ENCODE assay signal across 7 mouse cellular contexts in genomic region chr7:92560986-92561876, GRCm38 (mm10). TPM values are rescaled to one million over a fixed set of nuclear protein-coding genes. Genes with fewer than 3 reads are reported as not detected.
DNase-seq lines count a peak whose midpoint lies in the region; ATAC-seq and TF ChIP-seq lines count a peak whose summit lies in the region.

Gene Ccdc90b, plus strand, starts transcription at chr7:92561149.

- H3K79me2 ChIP-seq in heart, adult 2 months (replicated peaks; ENCODE audit: control insufficient read depth, insufficient read depth, low read length), result no peaks in the 10 kb centered on the region

- H3K36me3 ChIP-seq in embryonic facial prominence, embryonic 15.5 days, result 0 out of 2 replicates have a peak, but pooled peaks cover 3% of the 10 kb centered on the region
- 0 out of 2 replicates have a peak, but pooled peaks cover 3% of the 10 kb centered on the region for H3K36me3 ChIP-seq in heart, adult 2 months (ENCODE audit: control insufficient read depth, insufficient read depth, low read length)
- no peaks in the 10 kb centered on the region for H3K36me3 ChIP-seq in kidney, adult 2 months (ENCODE audit: control insufficient read depth, insufficient read depth, low read length)
- no peaks in the 10 kb centered on the region for H3K36me3 ChIP-seq in limb, embryonic 11.5 days (ENCODE audit: control insufficient read depth, insufficient read depth, low read length)
- peaks cover 8% of the 10 kb centered on the region; the same call in 1 of the 2 replicates for H3K36me3 ChIP-seq in midbrain, embryonic 13.5 days
- H3K36me3 ChIP-seq in small intestine, adult 2 months (ENCODE audit: control insufficient read depth, insufficient read depth, low read length), result no peaks in the 10 kb centered on the region

- peak; percentile 90 to 93 for DNase-seq in heart, adult 2 months
- peak; percentile 96 for DNase-seq in kidney, adult 2 months
- DNase-seq in limb, embryonic 11.5 days (ENCODE audit: low spot score), result peak; percentile 92

- under 1% methylated on average over 60 of the region's 60 CpGs for WGBS in embryonic facial prominence, embryonic 15.5 days
- under 1% methylated on average over 60 of the region's 60 CpGs for WGBS in heart, adult 2 months
- WGBS in kidney, adult 2 months, result under 1% methylated on average over 60 of the region's 60 CpGs
- under 1% methylated on average over 60 of the region's 60 CpGs for WGBS in limb, embryonic 11.5 days
- under 1% methylated on average over 60 of the region's 60 CpGs for WGBS in midbrain, embryonic 13.5 days
- under 1% methylated on average over 60 of the region's 60 CpGs for WGBS in small intestine, adult 2 months

- intact Hi-C loops in heart, adult 2 months (cut with DNase I), result loop anchor here (1.0 to 2.0 kb wide), 3 partner anchors 76 to 180 kb away; partner anchors contain the start of genes Ankrd42, Pcf11 and Rab30

- peak within 1 kb of the TSS; percentile 69 for H3K9ac ChIP-seq in embryonic facial prominence, embryonic 15.5 days
- peak within 1 kb of the TSS; percentile 76 for H3K9ac ChIP-seq in heart, adult 2 months (ENCODE audit: low read depth, low read length)
- peak within 1 kb of the TSS; percentile 54 for H3K9ac ChIP-seq in limb, embryonic 11.5 days (ENCODE audit: low read length)
- H3K9ac ChIP-seq in midbrain, embryonic 13.5 days (replicated peaks), result peak within 1 kb of the TSS; percentile 73

- H3K4me1 ChIP-seq in bone marrow macrophage, adult 2 months (ENCODE audit: control insufficient read depth, insufficient read depth, low read length), result peaks cover 8% of the 10 kb centered on the region
- 0 out of 2 replicates have a peak, but pooled peaks cover 5% of the 10 kb centered on the region for H3K4me1 ChIP-seq in embryonic facial prominence, embryonic 15.5 days
- H3K4me1 ChIP-seq in heart, adult 2 months (ENCODE audit: control insufficient read depth, insufficient read depth, low read length), result no peaks in the 10 kb centered on the region
- H3K4me1 ChIP-seq in kidney, adult 2 months (ENCODE audit: control insufficient read depth, insufficient read depth, low read length), result no peaks in the 10 kb centered on the region; the same call in 1 of the 2 replicates
- no peaks in the 10 kb centered on the region for H3K4me1 ChIP-seq in limb, embryonic 11.5 days (ENCODE audit: control insufficient read depth, insufficient read depth, low read length)
- peaks cover 11% of the 10 kb centered on the region for H3K4me1 ChIP-seq in midbrain, embryonic 13.5 days (replicated peaks)
- H3K4me1 ChIP-seq in small intestine, adult 2 months (ENCODE audit: control insufficient read depth, insufficient read depth, insufficient read length, low read length), result no peaks in the 10 kb centered on the region

- peak within 1 kb of the TSS; percentile 50 for H3K27ac ChIP-seq in bone marrow macrophage, adult 2 months (ENCODE audit: insufficient read depth, low read depth, low read length)
- H3K27ac ChIP-seq in embryonic facial prominence, embryonic 15.5 days (replicated peaks), result peak within 1 kb of the TSS; percentile 98
- peak within 1 kb of the TSS; percentile 98 for H3K27ac ChIP-seq in heart, adult 2 months
- peak within 1 kb of the TSS; percentile 98 for H3K27ac ChIP-seq in kidney, adult 2 months (ENCODE audit: insufficient read depth, low read depth, low read length)
- peak within 1 kb of the TSS; percentile 86 for H3K27ac ChIP-seq in limb, embryonic 11.5 days (replicated peaks; ENCODE audit: low read depth, low read length)
- peak within 1 kb of the TSS; percentile 93 for H3K27ac ChIP-seq in midbrain, embryonic 13.5 days
- H3K27ac ChIP-seq in small intestine, adult 2 months (ENCODE audit: insufficient read depth, low read depth, low read length), result peak within 1 kb of the TSS; percentile 86

- TF ChIP-seq CTCF in bone marrow macrophage, adult 2 months (IDR thresholded peaks at IDR 0.05; ENCODE audit: low read depth, low read length), result no peak
- TF ChIP-seq CTCF in heart, adult 2 months (IDR thresholded peaks at IDR 0.05), result peak; percentile 62
- peak; percentile 75 for TF ChIP-seq CTCF in kidney, adult 2 months (conservative IDR thresholded peaks at IDR 0.05; ENCODE audit: insufficient read depth, insufficient read length, low read depth, low read length)
- TF ChIP-seq CTCF in small intestine, adult 2 months (IDR thresholded peaks at IDR 0.05; ENCODE audit: extremely low read depth, insufficient read length, insufficient replicate concordance, low read depth, low read length), result peak; percentile 56; the same call in 1 of the 2 replicates

- peak within 1 kb of the TSS; percentile 50 for H3K4me2 ChIP-seq in embryonic facial prominence, embryonic 15.5 days (replicated peaks)
- peak within 1 kb of the TSS; percentile 60 for H3K4me2 ChIP-seq in limb, embryonic 11.5 days (ENCODE audit: low read depth, severe bottlenecking)
- peak within 1 kb of the TSS; percentile 62 for H3K4me2 ChIP-seq in midbrain, embryonic 13.5 days (replicated peaks)

- TF ChIP-seq EP300 in heart, adult 2 months (IDR thresholded peaks at IDR 0.05; ENCODE audit: insufficient read depth, low read depth, low read length), result peak; percentile 42; the same call in 1 of the 2 replicates

- no peak for TF ChIP-seq POLR2A in bone marrow macrophage, adult 2 months (IDR thresholded peaks at IDR 0.05; ENCODE audit: borderline replicate concordance, low read depth, low read length)
- TF ChIP-seq POLR2A in heart, adult 2 months (IDR thresholded peaks at IDR 0.05; ENCODE audit: insufficient read depth, low read depth, low read length), result peak; percentile 74
- TF ChIP-seq POLR2A in kidney, adult 2 months (IDR thresholded peaks at IDR 0.05; ENCODE audit: low read depth, low read length), result peak; percentile 77
- peak; percentile 44; the same call in 1 of the 2 replicates for TF ChIP-seq POLR2A in small intestine, adult 2 months (IDR thresholded peaks at IDR 0.05; ENCODE audit: low read depth, low read length)

- peak; percentile 97 for ATAC-seq in embryonic facial prominence, embryonic 15.5 days (ENCODE audit: insufficient number of reproducible peaks, low FRiP score, low TSS enrichment, low read depth)
- peak; percentile 97 for ATAC-seq in limb, embryonic 11.5 days (ENCODE audit: insufficient number of reproducible peaks, low FRiP score, low TSS enrichment, low read depth)
- ATAC-seq in midbrain, embryonic 13.5 days, result peak; percentile 98

- H3K4me3 ChIP-seq in bone marrow macrophage, adult 2 months (ENCODE audit: insufficient read depth, low read length), result peak within 1 kb of the TSS; percentile 72
- H3K4me3 ChIP-seq in embryonic facial prominence, embryonic 15.5 days (replicated peaks), result peak within 1 kb of the TSS; percentile 73
- peak within 1 kb of the TSS; percentile 92 for H3K4me3 ChIP-seq in heart, adult 2 months
- H3K4me3 ChIP-seq in kidney, adult 2 months (ENCODE audit: insufficient read depth, low read depth, low read length), result peak within 1 kb of the TSS; percentile 87
- H3K4me3 ChIP-seq in limb, embryonic 11.5 days (ENCODE audit: low read depth, low read length), result peak within 1 kb of the TSS; percentile 57
- H3K4me3 ChIP-seq in midbrain, embryonic 13.5 days (replicated peaks), result peak within 1 kb of the TSS; percentile 64
- peak within 1 kb of the TSS; percentile 81 for H3K4me3 ChIP-seq in small intestine, adult 2 months (ENCODE audit: low read depth, low read length)

- H3K9me3 ChIP-seq in embryonic facial prominence, embryonic 15.5 days (replicated peaks), result no peaks in the 10 kb centered on the region
- no peaks in the 10 kb centered on the region for H3K9me3 ChIP-seq in limb, embryonic 11.5 days (ENCODE audit: control insufficient read depth, low read length)
- no peaks in the 10 kb centered on the region for H3K9me3 ChIP-seq in midbrain, embryonic 13.5 days

- no peaks in the 10 kb centered on the region for H3K27me3 ChIP-seq in embryonic facial prominence, embryonic 15.5 days
- H3K27me3 ChIP-seq in heart, adult 2 months (ENCODE audit: control insufficient read depth, insufficient read depth, low read length), result no peaks in the 10 kb centered on the region
- no peaks in the 10 kb centered on the region for H3K27me3 ChIP-seq in kidney, adult 2 months (replicated peaks; ENCODE audit: control insufficient read depth, insufficient read depth, low read length)
- no peaks in the 10 kb centered on the region for H3K27me3 ChIP-seq in limb, embryonic 11.5 days (ENCODE audit: control insufficient read depth, insufficient read depth, low read length)
- no peaks in the 10 kb centered on the region for H3K27me3 ChIP-seq in midbrain, embryonic 13.5 days
- no peaks in the 10 kb centered on the region for H3K27me3 ChIP-seq in small intestine, adult 2 months (ENCODE audit: control insufficient read depth, insufficient read depth, low read length)

RNA-seq across cellular contexts. Expression of gene Ccdc90b, which starts in this region (rescaled TPM):
- 22.1 and 22.2 TPM in 2 replicates for polyA plus RNA-seq in bone marrow macrophage, adult 2 months (2012; ENCODE audit: insufficient read depth, insufficient read length, missing spikeins)
- polyA plus RNA-seq in embryonic facial prominence, embryonic 15.5 days (2015; fragmentation: Nextera tagmentation; extraction: Ambion mirVana), result 47.0 and 47.9 TPM in 2 replicates
- total RNA-seq in heart, adult 2 months (2021), result 10 to 100 TPM; 36.3 to 40.3 TPM
- polyA plus RNA-seq in heart, adult 2 months (2012; rRNA removed), result 12.3 and 19.1 TPM in 2 replicates
- polyA plus RNA-seq in kidney, adult 2 months (2012; rRNA removed), result 8.3 and 11.8 TPM in 2 replicates
- polyA plus RNA-seq in limb, embryonic 11.5 days (2014; fragmentation: Nextera tagmentation; extraction: Ambion mirVana), result 50.6 and 53.3 TPM in 2 replicates
- polyA plus RNA-seq in midbrain, embryonic 13.5 days (2015; fragmentation: Nextera tagmentation; extraction: Ambion mirVana), result 82.3 and 87.2 TPM in 2 replicates
- polyA plus RNA-seq in small intestine, adult 2 months (2012; rRNA removed), result 0.93 and 2.3 TPM in 2 replicates

Comparison
In these comparisons a context has a peak if more than half of its experiments do, and no peak if none do; other contexts are left out.
1. Peak in every context shown above with its lines: DNase-seq, ATAC-seq, H3K4me3 ChIP-seq and H3K27ac ChIP-seq.